Mouse (Mus musculus) forebrain, embryonic 15.5 days (tissue): ENCODE measurements around the gene Tomm20. TPM values are rescaled to one million over a fixed set of nuclear protein-coding genes. Genes with fewer than 3 reads are reported as not detected.

Source experiments
- ATAC-seq: fragments of 200-750 bp; cut with Nextera tagmentation; replicated peaks from 2 replicates; pipeline ENCODE4 v1.8.0; 2017; ENCODE audit warnings: mild to moderate bottlenecking, moderate TSS enrichment, moderate library complexity
- H3K27ac ChIP-seq: fragments of 300-500 bp; sonication (generic); replicated peaks from 2 replicates; pipeline ENCODE4 v1.5.1; 2015; ENCODE audit warnings: mild to moderate bottlenecking, inconsistent platforms
- H3K27me3 ChIP-seq: fragments of 300-500 bp; sonication (generic); 2 replicates; pipeline ENCODE4 v1.6.1; 2015; ENCODE audit warnings: inconsistent platforms
- H3K36me3 ChIP-seq: fragments of 300-500 bp; sonication (generic); 2 replicates; pipeline ENCODE4 v1.6.1; 2015; ENCODE audit warnings: mild to moderate bottlenecking, inconsistent platforms
- H3K4me1 ChIP-seq: fragments of 300-500 bp; sonication (generic); 2 replicates; pipeline ENCODE4 v1.6.1; 2015; ENCODE audit warnings: inconsistent platforms
- H3K4me2 ChIP-seq: fragments of 300-500 bp; sonication (generic); replicated peaks from 2 replicates; pipeline ENCODE4 v1.6.1; 2015; ENCODE audit warnings: mild to moderate bottlenecking, inconsistent platforms
- H3K4me3 ChIP-seq: fragments of 300-500 bp; sonication (generic); 2 replicates; pipeline ENCODE4 v1.5.1; 2015; ENCODE audit warnings: mild to moderate bottlenecking, inconsistent platforms
- H3K9ac ChIP-seq: fragments of 300-500 bp; sonication (generic); replicated peaks from 2 replicates; pipeline ENCODE4 v1.6.1; 2015; ENCODE audit warnings: mild to moderate bottlenecking, inconsistent platforms
- H3K9me3 ChIP-seq: fragments of 300-500 bp; sonication (generic); 2 replicates; pipeline ENCODE4 v1.6.1; 2016; ENCODE audit warnings: inconsistent platforms
- WGBS: fragments of 180-500 bp; shearing (Covaris S2); methylation state at CpG from one replicate; pipeline ENCODE4 v1.1.7; 2015; ENCODE audit warnings: mixed read lengths; 5-methylcytosine and 5-hydroxymethylcytosine counted together
- polyA plus RNA-seq: library from polyadenylated mRNA; unstranded; fragments of >200 nt; fragmentation: Nextera tagmentation; extraction: Ambion mirVana; gene quantifications from 2 replicates; pipeline ENCODE4 v1.2.1, GENCODE M21; 2015

Gene Tomm20
- polyA plus RNA-seq, 1 experiment from 2014 or later, result 209 TPM

GRCm38 (mm10) chr8:126974511-126974910, 28.9 kb upstream of the Tomm20 start:
- peaks cover 9% of the 10 kb centered on the region; the same call in 1 of the 2 replicates for H3K27me3 ChIP-seq
- H3K9me3 ChIP-seq, result no peaks in the 10 kb centered on the region
- no peaks in the 10 kb centered on the region for H3K36me3 ChIP-seq
- peaks cover 9% of the 10 kb centered on the region for H3K4me1 ChIP-seq
- ATAC-seq, result no peak
- no peak overlapping the region for H3K27ac ChIP-seq
- H3K9ac ChIP-seq, result no peak overlapping the region
- H3K4me2 ChIP-seq, result no peak overlapping the region
- no peak overlapping the region for H3K4me3 ChIP-seq
- 76% methylated on average over 4 of the region's 4 CpGs for WGBS

GRCm38 (mm10) chr8:126973686-126974265, 28.1 kb upstream of the Tomm20 start:
- no peak for ATAC-seq
- 74% methylated on average over 9 of the region's 9 CpGs for WGBS
- no peak overlapping the region for H3K4me3 ChIP-seq
- H3K27ac ChIP-seq, result no peak overlapping the region
- peaks cover 4% of the 10 kb centered on the region; the same call in 1 of the 2 replicates for H3K36me3 ChIP-seq
- H3K27me3 ChIP-seq, result peaks cover 9% of the 10 kb centered on the region; the same call in 1 of the 2 replicates
- no peaks in the 10 kb centered on the region for H3K9me3 ChIP-seq
- peaks cover 10% of the 10 kb centered on the region for H3K4me1 ChIP-seq
- H3K9ac ChIP-seq, result no peak overlapping the region
- H3K4me2 ChIP-seq, result no peak overlapping the region

DNA sequence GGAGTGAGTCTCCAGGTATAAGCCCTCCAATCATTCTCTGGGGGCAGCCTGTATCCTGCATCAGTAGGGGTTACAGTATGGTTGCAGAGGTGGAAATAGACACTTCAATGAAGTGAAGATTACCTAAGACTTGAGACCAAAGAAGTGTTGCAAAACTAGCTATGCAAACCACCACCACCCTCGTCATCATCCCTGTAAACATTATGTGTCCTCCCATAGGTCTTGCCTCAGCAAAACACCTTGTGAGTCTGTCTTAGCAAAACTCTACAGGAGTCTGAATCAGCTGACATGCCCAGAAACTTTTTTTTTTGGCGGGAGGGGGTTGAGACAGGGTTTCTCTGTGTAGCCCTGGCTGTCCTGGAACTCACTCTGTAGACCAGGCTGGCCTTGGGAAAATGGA, 27.0 kb upstream of the Tomm20 start:
- Histone ChIP-seq H3K4me3 (no peak overlapping the region), H3K9ac (no peak overlapping the region), H3K9me3 (no peaks in the 10 kb centered on the region), H3K27me3 (peaks cover 4% of the 10 kb centered on the region; the same call in 1 of the 2 replicates), H3K4me2 (no peak overlapping the region), H3K4me1 (peaks cover 10% of the 10 kb centered on the region), H3K27ac (no peak overlapping the region), H3K36me3 (peaks cover 10% of the 10 kb centered on the region; the same call in 1 of the 2 replicates)
- no peak for ATAC-seq
- WGBS, result 74% methylated on average over 2 of the region's 2 CpGs

- Histone ChIP-seq H3K4me2 (no peak overlapping the region), H3K36me3 (peaks cover 14% of the 10 kb centered on the region; the same call in 1 of the 2 replicates), H3K9ac (no peak overlapping the region), H3K4me3 (no peak overlapping the region), H3K9me3 (no peaks in the 10 kb centered on the region), H3K4me1 (peaks cover 10% of the 10 kb centered on the region), H3K27ac (no peak overlapping the region), H3K27me3 (peaks cover 3% of the 10 kb centered on the region; the same call in 1 of the 2 replicates)
- WGBS, result 80% methylated on average over 2 of the region's 2 CpGs
- ATAC-seq, result no peak
These were observed 26.5 kb upstream of the Tomm20 start for GRCm38 (mm10) chr8:126972102-126972501.

DNA sequence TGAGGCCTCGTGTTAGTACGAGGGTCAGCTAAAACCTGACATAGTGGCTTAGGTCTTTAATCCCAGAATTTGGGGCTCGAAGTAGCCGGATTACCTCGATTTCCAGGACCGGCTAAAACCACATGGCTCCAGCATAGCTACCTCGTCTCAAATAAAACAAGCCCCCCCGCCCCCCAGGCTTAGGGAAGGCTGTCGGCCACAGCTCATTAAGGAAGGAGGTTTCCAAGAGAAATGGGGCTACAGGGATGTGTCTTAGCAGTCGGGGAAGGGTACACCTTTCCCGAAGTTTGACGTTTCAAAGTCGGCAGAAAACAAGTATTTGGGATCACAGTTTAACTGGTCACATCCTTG, 25.6 kb upstream of the Tomm20 start:
- Histone ChIP-seq H3K9ac (peak overlapping the region; percentile 65), H3K27ac (peak overlapping the region; percentile 89), H3K27me3 (no peaks in the 10 kb centered on the region), H3K9me3 (no peaks in the 10 kb centered on the region), H3K4me1 (peaks cover 10% of the 10 kb centered on the region), H3K36me3 (peaks cover 17% of the 10 kb centered on the region; the same call in 1 of the 2 replicates), H3K4me3 (peak overlapping the region; percentile 78), H3K4me2 (peak overlapping the region; percentile 83)
- 12% methylated on average over 13 of the region's 13 CpGs for WGBS
- ATAC-seq, result peak; percentile 59

- under 1% methylated on average over 50 of the region's 50 CpGs for WGBS
- Histone ChIP-seq H3K4me3 (peak within 1 kb of the TSS; percentile 78), H3K4me1 (peaks cover 10% of the 10 kb centered on the region), H3K27ac (peak within 1 kb of the TSS; percentile 89), H3K9ac (peak within 1 kb of the TSS; percentile 77), H3K4me2 (peak within 1 kb of the TSS; percentile 83), H3K9me3 (no peaks in the 10 kb centered on the region), H3K36me3 (peaks cover 19% of the 10 kb centered on the region; the same call in 1 of the 2 replicates), H3K27me3 (no peaks in the 10 kb centered on the region)
- ATAC-seq, result peak; percentile 98
These were observed 25.1 kb upstream of the Tomm20 start, which contains the start of gene Rbm34 for GRCm38 (mm10) chr8:126970579-126971313. Gene Rbm34 (minus strand): TSS chr8:126971071.

GRCm38 (mm10) chr8:126969546-126969945, 23.9 kb upstream of the Tomm20 start:
- Histone ChIP-seq H3K9me3 (no peaks in the 10 kb centered on the region), H3K4me3 (no peak overlapping the region), H3K27ac (no peak overlapping the region), H3K4me1 (peaks cover 10% of the 10 kb centered on the region), H3K9ac (no peak overlapping the region), H3K4me2 (no peak overlapping the region), H3K27me3 (no peaks in the 10 kb centered on the region), H3K36me3 (peaks cover 20% of the 10 kb centered on the region; the same call in 1 of the 2 replicates)
- ATAC-seq, result no peak
- WGBS, result 84% methylated on average over 1 of the region's 1 CpGs

DNA sequence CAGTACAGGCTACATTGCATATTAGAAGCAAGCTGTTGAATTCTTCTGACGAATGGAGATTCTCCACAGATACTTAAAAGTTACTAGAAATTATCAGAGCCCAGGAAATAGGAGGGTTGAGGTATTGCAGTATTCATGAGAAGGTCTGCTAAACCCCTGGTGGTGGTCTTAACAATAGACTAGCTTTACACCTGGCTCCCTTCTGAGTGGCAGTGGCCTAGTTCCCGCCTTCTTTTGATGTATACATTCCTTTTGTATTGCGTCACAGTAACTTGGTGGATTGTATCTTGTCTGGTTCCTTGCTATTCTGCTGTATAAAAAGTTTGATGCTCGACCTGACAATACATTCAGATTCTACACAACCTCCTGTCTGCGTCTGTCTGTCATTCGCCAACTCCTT, 22.5 kb upstream of the Tomm20 start:
- H3K27ac ChIP-seq, result no peak overlapping the region
- H3K36me3 ChIP-seq, result peaks cover 23% of the 10 kb centered on the region; the same call in 1 of the 2 replicates
- no peak overlapping the region for H3K4me2 ChIP-seq
- no peak overlapping the region for H3K9ac ChIP-seq
- no peak for ATAC-seq
- 95% methylated on average over 6 of the region's 6 CpGs for WGBS
- no peaks in the 10 kb centered on the region for H3K9me3 ChIP-seq
- no peak overlapping the region for H3K4me3 ChIP-seq
- peaks cover 10% of the 10 kb centered on the region for H3K4me1 ChIP-seq
- H3K27me3 ChIP-seq, result no peaks in the 10 kb centered on the region

- Histone ChIP-seq H3K27ac (no peak overlapping the region), H3K36me3 (peaks cover 43% of the 10 kb centered on the region), H3K4me2 (no peak overlapping the region), H3K4me3 (no peak overlapping the region), H3K9me3 (no peaks in the 10 kb centered on the region), H3K27me3 (no peaks in the 10 kb centered on the region), H3K4me1 (peaks cover 7% of the 10 kb centered on the region), H3K9ac (no peak overlapping the region)
- ATAC-seq, result no peak
- 80% methylated on average over 6 of the region's 6 CpGs for WGBS
These were observed 19.6 kb upstream of the Tomm20 start for GRCm38 (mm10) chr8:126965246-126965645.

GRCm38 (mm10) chr8:126962871-126963270, 17.2 kb upstream of the Tomm20 start:
- Histone ChIP-seq H3K27me3 (no peaks in the 10 kb centered on the region), H3K4me3 (no peak overlapping the region), H3K9ac (no peak overlapping the region), H3K4me2 (no peak overlapping the region), H3K36me3 (peaks cover 51% of the 10 kb centered on the region), H3K27ac (no peak overlapping the region), H3K9me3 (no peaks in the 10 kb centered on the region), H3K4me1 (no peaks in the 10 kb centered on the region)
- WGBS, result 94% methylated on average over 1 of the region's 1 CpGs
- no peak for ATAC-seq

DNA sequence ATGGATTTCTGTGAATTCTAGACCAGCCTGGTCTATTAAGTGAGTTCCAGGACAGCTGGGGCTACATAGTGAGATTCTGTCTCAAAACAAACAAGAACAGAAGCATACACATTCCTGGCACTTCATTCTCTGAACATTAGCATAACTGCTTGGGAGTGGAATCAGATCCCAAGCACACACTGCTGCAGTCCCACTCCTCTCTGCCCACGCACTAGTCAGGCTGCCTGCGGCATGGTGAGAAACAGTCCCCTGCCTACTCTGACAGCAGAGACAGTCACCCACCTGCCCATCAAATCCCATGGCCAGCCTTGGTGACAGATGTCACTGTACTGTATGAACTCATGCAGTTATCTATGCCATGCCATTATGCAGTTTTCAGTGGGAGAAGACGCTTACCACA, 15.9 kb upstream of the Tomm20 start:
- 98% methylated on average over 3 of the region's 3 CpGs for whole genome bisulfite sequencing
- Histone ChIP-seq H3K4me1 (no peaks in the 10 kb centered on the region), H3K9ac (no peak overlapping the region), H3K27ac (no peak overlapping the region), H3K9me3 (no peaks in the 10 kb centered on the region), H3K4me3 (no peak overlapping the region), H3K36me3 (peaks cover 43% of the 10 kb centered on the region), H3K4me2 (no peak overlapping the region), H3K27me3 (no peaks in the 10 kb centered on the region)
- ATAC-seq, result no peak

DNA sequence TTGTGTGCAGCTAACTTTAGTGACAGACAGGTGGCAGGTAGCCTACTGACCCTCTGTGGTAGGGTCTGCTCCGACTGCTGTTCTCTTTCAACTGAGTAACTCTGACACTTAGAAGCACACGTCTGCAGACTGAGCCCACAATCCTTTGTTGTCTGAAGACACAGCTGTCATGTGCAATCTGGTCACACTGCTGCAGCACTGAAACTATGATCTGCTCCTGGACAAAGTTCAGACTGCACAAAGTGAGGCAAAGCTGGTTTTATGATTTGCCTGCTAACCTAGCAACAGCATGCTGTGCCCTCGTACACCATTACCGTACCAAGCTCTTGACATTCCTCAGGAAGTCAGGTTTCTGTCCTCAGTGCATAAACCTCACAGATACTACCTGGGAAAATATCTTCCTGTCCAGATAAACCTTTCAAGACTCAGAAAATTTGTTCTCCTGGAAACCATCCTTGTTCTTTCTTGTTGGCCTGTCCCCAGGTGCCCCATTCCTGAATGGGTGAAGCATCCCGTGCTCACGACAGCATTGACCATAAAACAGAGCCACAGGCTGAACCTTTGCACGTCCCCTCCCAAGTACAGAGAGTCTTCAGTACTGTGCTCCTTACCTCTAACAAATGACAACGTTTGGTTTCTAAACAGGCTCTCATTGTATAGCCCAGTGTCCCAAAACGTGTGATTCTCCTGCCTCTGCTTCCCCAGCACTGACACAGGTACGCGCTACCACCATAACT, 6.4 kb upstream of the Tomm20 start:
- 90% methylated on average over 11 of the region's 11 CpGs for WGBS
- H3K4me3 ChIP-seq, result no peak overlapping the region
- H3K4me2 ChIP-seq, result no peak overlapping the region
- no peaks in the 10 kb centered on the region for H3K9me3 ChIP-seq
- H3K4me1 ChIP-seq, result no peaks in the 10 kb centered on the region
- H3K36me3 ChIP-seq, result peaks cover 62% of the 10 kb centered on the region
- no peaks in the 10 kb centered on the region for H3K27me3 ChIP-seq
- no peak overlapping the region for H3K27ac ChIP-seq
- no peak for ATAC-seq
- H3K9ac ChIP-seq, result no peak overlapping the region
